Mouse (Mus musculus): ENCODE results near the gene Kat8. TPM values are rescaled to one million over a fixed set of nuclear protein-coding genes. Genes with fewer than 3 reads are reported as not detected.
A peak's percentile ranks its signal among the peaks of the same experiment; 100 is the strongest.

Gene Kat8
- polyA plus RNA-seq, 1 experiment from 2014 or later, result 35.0 TPM

- H3K9ac ChIP-seq, result no peak overlapping the region
- H3K36me3 ChIP-seq, result peaks cover 8% of the 10 kb centered on the region; the same call in 1 of the 2 replicates
- H3K4me2 ChIP-seq, result no peak overlapping the region
- no peak for ATAC-seq (ENCODE audit: insufficient read depth, low FRiP score, low read depth)
- H3K9me3 ChIP-seq, result no peaks in the 10 kb centered on the region
- H3K4me3 ChIP-seq (replicated peaks), result no peak overlapping the region
- peaks cover 18% of the 10 kb centered on the region for H3K4me1 ChIP-seq
- 59% methylated on average over 6 of the region's 6 CpGs for WGBS
- no peaks in the 10 kb centered on the region for H3K27me3 ChIP-seq (replicated peaks)
- peak overlapping the region; percentile 78 for H3K27ac ChIP-seq
Measured at GRCm38 (mm10) chr7:127922451-127923275, 10.3 kb downstream of the Kat8 start.

GRCm38 (mm10) chr7:127923714-127924113 is 11.4 kb downstream of the Kat8 start:
- H3K27ac ChIP-seq, result peak overlapping the region; percentile 78; the same call in 1 of the 2 replicates
- no peak overlapping the region for H3K9ac ChIP-seq
- no peak overlapping the region for H3K4me3 ChIP-seq (replicated peaks)
- H3K27me3 ChIP-seq (replicated peaks), result no peaks in the 10 kb centered on the region
- H3K4me1 ChIP-seq, result peaks cover 22% of the 10 kb centered on the region
- H3K4me2 ChIP-seq, result no peak overlapping the region
- no peak for ATAC-seq (ENCODE audit: insufficient read depth, low FRiP score, low read depth)
- H3K36me3 ChIP-seq, result peaks cover 8% of the 10 kb centered on the region; the same call in 1 of the 2 replicates
- no peaks in the 10 kb centered on the region for H3K9me3 ChIP-seq
- WGBS, result 75% methylated on average over 5 of the region's 5 CpGs

- Histone ChIP-seq H3K4me1 (peaks cover 22% of the 10 kb centered on the region), H3K9me3 (no peaks in the 10 kb centered on the region), H3K9ac (no peak overlapping the region), H3K4me2 (no peak overlapping the region), H3K36me3 (peaks cover 8% of the 10 kb centered on the region; the same call in 1 of the 2 replicates), H3K4me3 (replicated peaks) (no peak overlapping the region), H3K27me3 (replicated peaks) (no peaks in the 10 kb centered on the region), H3K27ac (peak overlapping the region; percentile 93)
- ATAC-seq (ENCODE audit: insufficient read depth, low FRiP score, low read depth), result peak; percentile 76
- WGBS, result 66% methylated on average over 5 of the region's 5 CpGs
Measured at GRCm38 (mm10) chr7:127925252-127925651, 12.9 kb downstream of the Kat8 start.

- Histone ChIP-seq H3K4me3 (replicated peaks) (no peak overlapping the region), H3K27me3 (replicated peaks) (no peaks in the 10 kb centered on the region), H3K9ac (no peak overlapping the region), H3K4me2 (peak overlapping the region; percentile 20), H3K27ac (peak overlapping the region; percentile 93), H3K36me3 (peaks cover 8% of the 10 kb centered on the region; the same call in 1 of the 2 replicates), H3K4me1 (peaks cover 23% of the 10 kb centered on the region), H3K9me3 (no peaks in the 10 kb centered on the region)
- WGBS, result 73% methylated on average over 8 of the region's 8 CpGs
- no peak for ATAC-seq (ENCODE audit: insufficient read depth, low FRiP score, low read depth)
Measured at GRCm38 (mm10) chr7:127926066-127926465, 13.8 kb downstream of the Kat8 start.

GRCm38 (mm10) chr7:127926846-127927245 is 14.5 kb downstream of the Kat8 start:
- no peaks in the 10 kb centered on the region for H3K27me3 ChIP-seq (replicated peaks)
- no peak overlapping the region for H3K4me3 ChIP-seq (replicated peaks)
- H3K36me3 ChIP-seq, result peaks cover 8% of the 10 kb centered on the region; the same call in 1 of the 2 replicates
- 74% methylated on average over 11 of the region's 11 CpGs for WGBS
- peaks cover 30% of the 10 kb centered on the region for H3K4me1 ChIP-seq
- no peak for ATAC-seq (ENCODE audit: insufficient read depth, low FRiP score, low read depth)
- H3K4me2 ChIP-seq, result peak overlapping the region; percentile 20
- H3K9ac ChIP-seq, result no peak overlapping the region
- no peaks in the 10 kb centered on the region for H3K9me3 ChIP-seq
- H3K27ac ChIP-seq, result peak overlapping the region; percentile 93

GRCm38 (mm10) chr7:127927726-127928125 is 15.4 kb downstream of the Kat8 start:
- H3K27me3 ChIP-seq (replicated peaks), result no peaks in the 10 kb centered on the region
- ATAC-seq (ENCODE audit: insufficient read depth, low FRiP score, low read depth), result no peak
- H3K4me2 ChIP-seq, result peak overlapping the region; percentile 51
- no peak overlapping the region for H3K9ac ChIP-seq
- WGBS, result 77% methylated on average over 11 of the region's 11 CpGs
- peak overlapping the region; percentile 93; the same call in 1 of the 2 replicates for H3K27ac ChIP-seq
- H3K4me1 ChIP-seq, result peaks cover 34% of the 10 kb centered on the region
- H3K9me3 ChIP-seq, result no peaks in the 10 kb centered on the region
- peak overlapping the region; percentile 47; the same call in 1 of the 2 replicates for H3K4me3 ChIP-seq (replicated peaks)
- H3K36me3 ChIP-seq, result peaks cover 8% of the 10 kb centered on the region; the same call in 1 of the 2 replicates

- Histone ChIP-seq H3K9me3 (no peaks in the 10 kb centered on the region), H3K9ac (0 out of 2 replicates have a peak overlapping the region, but pooled peaks have one; percentile 46), H3K36me3 (peaks cover 8% of the 10 kb centered on the region; the same call in 1 of the 2 replicates), H3K4me2 (peak overlapping the region; percentile 51), H3K4me1 (peaks cover 41% of the 10 kb centered on the region), H3K27me3 (replicated peaks) (no peaks in the 10 kb centered on the region), H3K4me3 (replicated peaks) (peak overlapping the region; percentile 47), H3K27ac (peak overlapping the region; percentile 95)
- no peak for ATAC-seq (ENCODE audit: insufficient read depth, low FRiP score, low read depth)
- WGBS, result 42% methylated on average over 5 of the region's 5 CpGs
Measured at GRCm38 (mm10) chr7:127928596-127928995, 16.3 kb downstream of the Kat8 start.

- H3K36me3 ChIP-seq, result peaks cover 8% of the 10 kb centered on the region; the same call in 1 of the 2 replicates
- peak within 1 kb of the TSS; percentile 46 for H3K9ac ChIP-seq
- H3K27ac ChIP-seq, result peak within 1 kb of the TSS; percentile 95
- H3K27me3 ChIP-seq (replicated peaks), result no peaks in the 10 kb centered on the region
- 17% methylated on average over 6 of the region's 6 CpGs for WGBS
- peak within 1 kb of the TSS; percentile 47 for H3K4me3 ChIP-seq (replicated peaks)
- no peaks in the 10 kb centered on the region for H3K9me3 ChIP-seq
- peak within 1 kb of the TSS; percentile 51 for H3K4me2 ChIP-seq
- peaks cover 42% of the 10 kb centered on the region for H3K4me1 ChIP-seq
- ATAC-seq (ENCODE audit: insufficient read depth, low FRiP score, low read depth), result peak; percentile 47; the same call in 1 of the 2 replicates
Measured at GRCm38 (mm10) chr7:127929923-127930322, 17.6 kb downstream of the Kat8 start, which contains the start of gene Prss8. Gene Prss8, minus strand, starts transcription at chr7:127930104.

- ATAC-seq (ENCODE audit: insufficient read depth, low FRiP score, low read depth), result no peak
- H3K27ac ChIP-seq, result peak overlapping the region; percentile 95
- no peak overlapping the region for H3K9ac ChIP-seq
- H3K4me3 ChIP-seq (replicated peaks), result peak overlapping the region; percentile 47; the same call in 1 of the 2 replicates
- 69% methylated on average over 5 of the region's 5 CpGs for WGBS
- peak overlapping the region; percentile 51; the same call in 1 of the 2 replicates for H3K4me2 ChIP-seq
- H3K36me3 ChIP-seq, result peaks cover 4% of the 10 kb centered on the region; the same call in 1 of the 2 replicates
- no peaks in the 10 kb centered on the region for H3K27me3 ChIP-seq (replicated peaks)
- H3K4me1 ChIP-seq, result peaks cover 44% of the 10 kb centered on the region
- H3K9me3 ChIP-seq, result no peaks in the 10 kb centered on the region
Measured at GRCm38 (mm10) chr7:127930636-127931035, 18.3 kb downstream of the Kat8 start.

- peak; percentile 12 for ATAC-seq (ENCODE audit: insufficient read depth, low FRiP score, low read depth)
- Histone ChIP-seq H3K9ac (no peak overlapping the region), H3K27me3 (replicated peaks) (no peaks in the 10 kb centered on the region), H3K4me3 (replicated peaks) (0 out of 2 replicates have a peak overlapping the region, but pooled peaks have one; percentile 9), H3K27ac (peak overlapping the region; percentile 95), H3K36me3 (no peaks in the 10 kb centered on the region; the same call in 1 of the 2 replicates), H3K4me2 (peak overlapping the region; percentile 19), H3K4me1 (peaks cover 40% of the 10 kb centered on the region), H3K9me3 (no peaks in the 10 kb centered on the region)
- WGBS, result 23% methylated on average over 13 of the region's 13 CpGs
Measured at GRCm38 (mm10) chr7:127931351-127932135, 19.2 kb downstream of the Kat8 start.

GRCm38 (mm10) chr7:127932273-127933031 is 20.1 kb downstream of the Kat8 start:
- Histone ChIP-seq H3K9me3 (no peaks in the 10 kb centered on the region), H3K27me3 (replicated peaks) (no peaks in the 10 kb centered on the region), H3K4me2 (peak overlapping the region; percentile 22), H3K4me1 (peaks cover 35% of the 10 kb centered on the region), H3K36me3 (no peaks in the 10 kb centered on the region), H3K4me3 (replicated peaks) (no peak overlapping the region), H3K9ac (no peak overlapping the region), H3K27ac (peak overlapping the region; percentile 95)
- peak; percentile 29 for ATAC-seq (ENCODE audit: insufficient read depth, low FRiP score, low read depth)
- 26% methylated on average over 13 of the region's 13 CpGs for WGBS

Data from stomach, embryonic 15.5 days (tissue).